Mouse (Mus musculus) layer of hippocampus, postnatal 10 days (tissue): Measurements from ENCODE around the gene Hoxc4. TPM values are rescaled to one million over a fixed set of nuclear protein-coding genes. Genes with fewer than 3 reads are reported as not detected.

ENCODE experiments used
- DNase-seq, 2 experiments: peaks; one replicate each; pipeline ENCODE4 v3.0.0; 2021; ENCODE audit warnings: low spot score in 2 of 2
- total RNA-seq, 2 experiments: library from RNA; stranded (reverse); gene quantifications; 2 replicates each; pipeline ENCODE4 v1.2.3; 2021

Gene Hoxc4
- total RNA-seq, 2 experiments from 2014 or later = not detected

GRCm38 (mm10) chr15:103010847-103011555 is 7.7 kb upstream of the Hoxc4 start:
- DNase-seq = no peak

GRCm38 (mm10) chr15:103011928-103012486 is 6.7 kb upstream of the Hoxc4 start:
- DNase-seq = no peak

- DNase-seq = peak; percentile 44 to 70
Measured at GRCm38 (mm10) chr15:103013238-103013984, 5.3 kb upstream of the Hoxc4 start.

GRCm38 (mm10) chr15:103014166-103015008 is 4.3 kb upstream of the Hoxc4 start:
- DNase-seq = no peak

GRCm38 (mm10) chr15:103015009-103015399 is 3.7 kb upstream of the Hoxc4 start:
- DNase-seq = no peak

GRCm38 (mm10) chr15:103015406-103016166 is 3.1 kb upstream of the Hoxc4 start:
- DNase-seq = no peak

- DNase-seq = no peak
Measured at GRCm38 (mm10) chr15:103020899-103021418, 2.2 kb downstream of the Hoxc4 start.

GRCm38 (mm10) chr15:103021544-103021943 is 2.8 kb downstream of the Hoxc4 start:
- no peak for DNase-seq

- no peak for DNase-seq
Measured at GRCm38 (mm10) chr15:103024131-103024530, 5.4 kb downstream of the Hoxc4 start.

- DNase-seq = no peak
Measured at GRCm38 (mm10) chr15:103027266-103028235, 8.8 kb downstream of the Hoxc4 start.

GRCm38 (mm10) chr15:103028916-103029512 is 10.3 kb downstream of the Hoxc4 start:
- DNase-seq = no peak

- DNase-seq = no peak
Measured at GRCm38 (mm10) chr15:103030142-103030541, 11.4 kb downstream of the Hoxc4 start.

- no peak for DNase-seq
Measured at GRCm38 (mm10) chr15:103032167-103032566, 13.4 kb downstream of the Hoxc4 start.

- no peak for DNase-seq
Measured at GRCm38 (mm10) chr15:103032646-103033575, 14.2 kb downstream of the Hoxc4 start.

GRCm38 (mm10) chr15:103034043-103034806 is 15.5 kb downstream of the Hoxc4 start:
- DNase-seq = no peak

- no peak for DNase-seq
Measured at GRCm38 (mm10) chr15:103034807-103035547, 16.2 kb downstream of the Hoxc4 start.
